Mouse (Mus musculus): ENCODE results near the gene Fndc3a. TPM values are rescaled to one million over a fixed set of nuclear protein-coding genes. Genes with fewer than 3 reads are reported as not detected.

Fndc3a gene
- polyA plus RNA-seq, 1 experiment from 2014 or later: 57.2 TPM

GRCm38 (mm10) chr14:72716175-72716574, 6.4 kb upstream of the Fndc3a start:
- 0 out of 2 replicates have a peak, but pooled peaks cover under 1% of the 10 kb centered on the region for H3K4me1 ChIP-seq
- no peak overlapping the region for H3K9ac ChIP-seq (replicated peaks)
- no peaks in the 10 kb centered on the region for H3K9me3 ChIP-seq (replicated peaks)
- 93% methylated on average over 4 of the region's 4 CpGs for WGBS
- H3K27me3 ChIP-seq (replicated peaks): 0 out of 2 replicates have a peak, but pooled peaks cover 2% of the 10 kb centered on the region
- H3K4me2 ChIP-seq: no peak overlapping the region
- no peaks in the 10 kb centered on the region for H3K36me3 ChIP-seq
- H3K4me3 ChIP-seq (replicated peaks): no peak overlapping the region
- no peak for ATAC-seq (ENCODE audit: low FRiP score)
- no peak overlapping the region for H3K27ac ChIP-seq (replicated peaks)

- H3K36me3 ChIP-seq: no peaks in the 10 kb centered on the region
- no peak overlapping the region for H3K9ac ChIP-seq (replicated peaks)
- no peaks in the 10 kb centered on the region for H3K9me3 ChIP-seq (replicated peaks)
- ATAC-seq (ENCODE audit: low FRiP score): no peak
- H3K4me3 ChIP-seq (replicated peaks): peak overlapping the region; percentile 98
- 59% methylated on average over 4 of the region's 4 CpGs for WGBS
- peak overlapping the region; percentile 67 for H3K4me2 ChIP-seq
- 0 out of 2 replicates have a peak, but pooled peaks cover 2% of the 10 kb centered on the region for H3K27me3 ChIP-seq (replicated peaks)
- H3K27ac ChIP-seq (replicated peaks): no peak overlapping the region
- H3K4me1 ChIP-seq: peaks cover 20% of the 10 kb centered on the region
Observed at GRCm38 (mm10) chr14:72711130-72711529, 1.3 kb upstream of the Fndc3a start.

DNA sequence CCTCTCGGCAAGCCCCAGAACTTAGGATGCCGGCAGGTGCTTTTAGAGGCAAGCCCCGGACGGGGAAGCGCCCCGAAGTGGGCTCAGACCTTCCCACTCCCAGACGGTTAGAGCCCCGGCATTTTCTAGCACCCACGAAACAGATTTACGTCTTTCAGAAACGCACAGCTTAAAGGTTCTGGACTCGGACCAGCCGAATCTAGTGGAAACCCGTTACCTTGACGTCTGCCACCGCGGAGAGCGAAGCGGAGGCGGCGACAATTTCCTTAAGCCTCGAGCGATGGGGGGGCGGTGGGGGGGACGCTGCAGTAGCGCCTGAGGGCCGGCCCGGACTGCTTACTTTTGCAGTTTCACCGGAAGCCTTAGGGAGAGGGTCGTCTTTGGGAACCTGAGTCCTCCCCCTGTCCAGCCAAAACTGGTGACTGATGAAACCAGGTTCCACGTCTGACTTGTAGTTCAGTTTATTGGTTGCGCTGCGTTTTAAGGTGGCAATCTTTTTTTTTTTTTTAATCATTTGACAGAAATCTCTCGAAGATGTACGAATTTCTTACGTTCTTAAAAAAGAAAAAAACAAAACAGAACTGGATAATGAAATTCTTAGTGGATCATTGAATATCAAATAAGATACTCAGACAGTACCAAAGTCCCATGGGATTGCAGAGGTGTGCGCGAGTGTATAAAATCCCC, 681 bp upstream of the Fndc3a start:
- peak overlapping the region; percentile 91 for H3K9ac ChIP-seq (replicated peaks)
- peak; percentile 67 for ATAC-seq (ENCODE audit: low FRiP score)
- 2% methylated on average over 38 of the region's 38 CpGs for WGBS

DNA sequence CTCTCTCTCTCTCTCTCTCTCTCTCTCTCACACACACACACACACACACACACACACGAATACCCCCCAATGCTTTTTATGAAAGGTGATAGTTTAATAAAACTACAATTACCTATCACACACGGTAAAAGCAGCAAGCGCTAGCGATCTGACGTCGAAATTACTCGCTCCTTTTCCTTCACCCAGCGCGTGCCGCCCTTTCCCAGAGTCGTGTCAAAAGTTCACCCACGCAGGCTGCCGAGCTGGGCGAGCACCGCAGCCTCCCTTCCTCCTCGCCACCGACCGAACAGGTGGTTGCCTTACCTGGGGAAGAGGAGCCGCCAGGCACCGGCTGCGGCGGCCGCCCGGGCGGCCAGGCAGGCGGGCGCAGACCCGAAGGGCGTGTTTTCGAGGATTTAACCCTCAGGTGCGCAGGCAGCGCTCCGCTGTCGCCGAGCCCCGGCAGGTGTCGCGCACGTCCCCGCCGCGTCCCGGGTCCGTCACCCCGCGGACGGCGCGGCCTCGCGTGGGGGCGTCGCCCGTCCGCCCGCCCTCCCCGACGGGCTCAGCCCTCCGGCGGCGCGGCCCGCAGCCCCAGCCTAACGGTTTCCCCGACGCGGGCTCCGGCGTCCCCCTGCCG, 603 bp downstream of the Fndc3a start:
- Histone ChIP-seq H3K4me3 (replicated peaks) (peak overlapping the region; percentile 98), H3K27ac (replicated peaks) (peak overlapping the region; percentile 96), H3K9me3 (replicated peaks) (no peaks in the 10 kb centered on the region), H3K4me2 (peak overlapping the region; percentile 67), H3K9ac (replicated peaks) (peak overlapping the region; percentile 91), H3K4me1 (peaks cover 20% of the 10 kb centered on the region), H3K36me3 (no peaks in the 10 kb centered on the region), H3K27me3 (replicated peaks) (0 out of 2 replicates have a peak, but pooled peaks cover 2% of the 10 kb centered on the region)
- ATAC-seq (ENCODE audit: low FRiP score): peak; percentile 81
- WGBS: under 1% methylated on average over 65 of the region's 70 CpGs

More for the DNA sequence above, 681 bp upstream of the Fndc3a start:
- no peaks in the 10 kb centered on the region for H3K9me3 ChIP-seq (replicated peaks)
- 0 out of 2 replicates have a peak, but pooled peaks cover 2% of the 10 kb centered on the region for H3K27me3 ChIP-seq (replicated peaks)
- peaks cover 20% of the 10 kb centered on the region for H3K4me1 ChIP-seq
- peak overlapping the region; percentile 67 for H3K4me2 ChIP-seq
- peak overlapping the region; percentile 96 for H3K27ac ChIP-seq (replicated peaks)
- no peaks in the 10 kb centered on the region for H3K36me3 ChIP-seq
- H3K4me3 ChIP-seq (replicated peaks): peak overlapping the region; percentile 98

GRCm38 (mm10) chr14:72708581-72708991, 1.2 kb downstream of the Fndc3a start:
- Histone ChIP-seq H3K27ac (replicated peaks) (peak overlapping the region; percentile 96; the same call in 1 of the 2 replicates), H3K4me2 (peak overlapping the region; percentile 67), H3K9ac (replicated peaks) (peak overlapping the region; percentile 91; the same call in 1 of the 2 replicates), H3K36me3 (no peaks in the 10 kb centered on the region), H3K9me3 (replicated peaks) (no peaks in the 10 kb centered on the region), H3K27me3 (replicated peaks) (0 out of 2 replicates have a peak, but pooled peaks cover 2% of the 10 kb centered on the region), H3K4me3 (replicated peaks) (peak overlapping the region; percentile 98), H3K4me1 (peaks cover 20% of the 10 kb centered on the region)
- ATAC-seq (ENCODE audit: low FRiP score): no peak
- 33% methylated on average over 11 of the region's 11 CpGs for WGBS

GRCm38 (mm10) chr14:72700056-72700455, 9.7 kb downstream of the Fndc3a start:
- H3K4me3 ChIP-seq (replicated peaks): no peak overlapping the region
- H3K27ac ChIP-seq (replicated peaks): no peak overlapping the region
- H3K27me3 ChIP-seq (replicated peaks): no peaks in the 10 kb centered on the region
- H3K36me3 ChIP-seq: no peaks in the 10 kb centered on the region
- H3K9ac ChIP-seq (replicated peaks): no peak overlapping the region
- H3K4me1 ChIP-seq: no peaks in the 10 kb centered on the region
- H3K4me2 ChIP-seq: no peak overlapping the region
- ATAC-seq (ENCODE audit: low FRiP score): no peak
- WGBS: 86% methylated on average over 5 of the region's 5 CpGs
- H3K9me3 ChIP-seq (replicated peaks): no peaks in the 10 kb centered on the region

GRCm38 (mm10) chr14:72691406-72691805, 18.4 kb downstream of the Fndc3a start:
- no peak overlapping the region for H3K27ac ChIP-seq (replicated peaks)
- no peaks in the 10 kb centered on the region for H3K27me3 ChIP-seq (replicated peaks)
- no peak overlapping the region for H3K4me3 ChIP-seq (replicated peaks)
- H3K36me3 ChIP-seq: no peaks in the 10 kb centered on the region
- H3K4me2 ChIP-seq: no peak overlapping the region
- ATAC-seq (ENCODE audit: low FRiP score): no peak
- 84% methylated on average over 1 of the region's 1 CpGs for WGBS
- H3K9ac ChIP-seq (replicated peaks): no peak overlapping the region
- H3K4me1 ChIP-seq: no peaks in the 10 kb centered on the region
- no peaks in the 10 kb centered on the region for H3K9me3 ChIP-seq (replicated peaks)

- Histone ChIP-seq H3K36me3 (no peaks in the 10 kb centered on the region), H3K9ac (replicated peaks) (no peak overlapping the region), H3K4me3 (replicated peaks) (no peak overlapping the region), H3K4me1 (no peaks in the 10 kb centered on the region), H3K9me3 (replicated peaks) (no peaks in the 10 kb centered on the region), H3K4me2 (no peak overlapping the region), H3K27ac (replicated peaks) (no peak overlapping the region), H3K27me3 (replicated peaks) (no peaks in the 10 kb centered on the region)
- ATAC-seq (ENCODE audit: low FRiP score): no peak
Observed at GRCm38 (mm10) chr14:72689525-72689924, 20.3 kb downstream of the Fndc3a start.

GRCm38 (mm10) chr14:72684857-72685370, 24.9 kb downstream of the Fndc3a start:
- WGBS: 86% methylated on average over 4 of the region's 4 CpGs
- no peaks in the 10 kb centered on the region for H3K4me1 ChIP-seq

GRCm38 (mm10) chr14:72677247-72677646, 32.6 kb downstream of the Fndc3a start:
- ATAC-seq (ENCODE audit: low FRiP score): no peak
- Histone ChIP-seq H3K27ac (replicated peaks) (no peak overlapping the region), H3K36me3 (no peaks in the 10 kb centered on the region), H3K9ac (replicated peaks) (no peak overlapping the region), H3K4me2 (no peak overlapping the region), H3K4me3 (replicated peaks) (no peak overlapping the region), H3K27me3 (replicated peaks) (no peaks in the 10 kb centered on the region), H3K4me1 (no peaks in the 10 kb centered on the region), H3K9me3 (replicated peaks) (no peaks in the 10 kb centered on the region)
- WGBS: 75% methylated on average over 3 of the region's 3 CpGs

More at GRCm38 (mm10) chr14:72684857-72685370, 24.9 kb downstream of the Fndc3a start:
- ATAC-seq (ENCODE audit: low FRiP score): no peak
- Histone ChIP-seq H3K9ac (replicated peaks) (no peak overlapping the region), H3K9me3 (replicated peaks) (no peaks in the 10 kb centered on the region), H3K36me3 (0 out of 2 replicates have a peak, but pooled peaks cover 4% of the 10 kb centered on the region), H3K4me2 (no peak overlapping the region), H3K27ac (replicated peaks) (no peak overlapping the region), H3K27me3 (replicated peaks) (no peaks in the 10 kb centered on the region), H3K4me3 (replicated peaks) (no peak overlapping the region)

DNA sequence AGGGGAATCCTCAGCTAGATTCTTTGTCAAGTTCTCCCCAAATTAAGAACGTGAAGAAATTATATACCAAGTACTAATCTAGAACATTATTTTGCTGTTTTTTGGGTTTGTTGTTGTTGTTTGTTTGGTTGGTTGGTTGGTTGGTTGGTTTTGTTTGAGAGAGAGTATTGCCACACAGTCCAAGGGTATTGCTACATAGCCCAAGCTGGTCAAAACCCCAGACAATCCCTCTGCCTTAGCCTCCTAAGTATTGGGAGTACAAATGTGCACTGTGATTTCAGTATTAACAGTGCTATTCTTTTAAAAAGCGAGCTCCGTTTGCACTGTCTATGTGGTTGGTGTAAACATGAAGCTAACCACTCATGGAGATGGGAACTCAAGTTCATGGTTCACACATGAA, 37.9 kb downstream of the Fndc3a start:
- ATAC-seq (ENCODE audit: low FRiP score): no peak
- Histone ChIP-seq H3K4me3 (replicated peaks) (no peak overlapping the region), H3K9ac (replicated peaks) (no peak overlapping the region), H3K27ac (replicated peaks) (no peak overlapping the region), H3K27me3 (replicated peaks) (no peaks in the 10 kb centered on the region), H3K4me2 (no peak overlapping the region), H3K4me1 (no peaks in the 10 kb centered on the region), H3K36me3 (no peaks in the 10 kb centered on the region), H3K9me3 (replicated peaks) (no peaks in the 10 kb centered on the region)
- WGBS: 98% methylated on average over 3 of the region's 3 CpGs

GRCm38 (mm10) chr14:72670987-72671386, 38.8 kb downstream of the Fndc3a start:
- Histone ChIP-seq H3K36me3 (no peaks in the 10 kb centered on the region), H3K27ac (replicated peaks) (no peak overlapping the region), H3K9me3 (replicated peaks) (no peaks in the 10 kb centered on the region), H3K9ac (replicated peaks) (no peak overlapping the region), H3K4me2 (no peak overlapping the region), H3K4me1 (no peaks in the 10 kb centered on the region), H3K4me3 (replicated peaks) (no peak overlapping the region), H3K27me3 (replicated peaks) (no peaks in the 10 kb centered on the region)
- 95% methylated on average over 2 of the region's 2 CpGs for WGBS
- ATAC-seq (ENCODE audit: low FRiP score): no peak

All from neural tube, embryonic 15.5 days (tissue).